Mouse (Mus musculus) intestine, embryonic 14.5 days (tissue): ENCODE measurements around the gene Farp2. TPM values are rescaled to one million over a fixed set of nuclear protein-coding genes. Genes with fewer than 3 reads are reported as not detected.

ENCODE experiments used
- ATAC-seq: fragments of 200-750 bp; cut with Nextera tagmentation; replicated peaks from 2 replicates; pipeline ENCODE4 v1.8.0; 2017; ENCODE audit warnings: low read depth, moderate number of reproducible peaks, moderate TSS enrichment, moderate library complexity; ENCODE audit not compliant: low FRiP score, low TSS enrichment
- DNase-seq: peaks from one replicate; pipeline ENCODE4 v3.0.0-alpha.2; 2018; ENCODE audit warnings: low spot score
- H3K27ac ChIP-seq: fragments of 300-500 bp; sonication (generic); 2 replicates; pipeline ENCODE4 v1.5.1; 2014; ENCODE audit warnings: low read depth, mild to moderate bottlenecking, control low read depth
- H3K27me3 ChIP-seq: fragments of 300-500 bp; sonication (generic); replicated peaks from 2 replicates; pipeline ENCODE4 v1.6.1; 2014; ENCODE audit warnings: low read length, control low read depth; ENCODE audit not compliant: control insufficient read depth, insufficient read depth
- H3K36me3 ChIP-seq: fragments of 300-500 bp; sonication (generic); 2 replicates; pipeline ENCODE4 v1.6.1; 2014; ENCODE audit warnings: low read length, control low read depth; ENCODE audit not compliant: control insufficient read depth, insufficient read depth
- H3K4me1 ChIP-seq: fragments of 300-500 bp; sonication (generic); replicated peaks from 2 replicates; pipeline ENCODE4 v1.6.1; 2014; ENCODE audit warnings: low read length, control low read depth, mixed read lengths; ENCODE audit not compliant: control insufficient read depth, insufficient read depth
- H3K4me2 ChIP-seq: fragments of 300-500 bp; sonication (generic); 2 replicates; pipeline ENCODE4 v1.6.1; 2014; ENCODE audit warnings: low read length
- H3K4me3 ChIP-seq: fragments of 300-500 bp; sonication (generic); 2 replicates; pipeline ENCODE4 v1.5.1; 2014; ENCODE audit warnings: low read depth, low read length, control low read depth, mixed read lengths
- H3K9ac ChIP-seq: fragments of 300-500 bp; sonication (generic); 2 replicates; pipeline ENCODE4 v1.6.1; 2014; ENCODE audit warnings: mild to moderate bottlenecking, low read length
- H3K9me3 ChIP-seq: fragments of 300-500 bp; sonication (generic); 2 replicates; pipeline ENCODE4 v1.6.1; 2016; ENCODE audit warnings: low read length, control low read depth; ENCODE audit not compliant: control insufficient read depth
- WGBS: fragments of 180-500 bp; shearing (Covaris S2); extraction: QIAGEN DNeasy Blood & Tissue Kit; methylation state at CpG from one replicate; pipeline ENCODE4 v1.1.7; 2014; 5-methylcytosine and 5-hydroxymethylcytosine counted together
- polyA plus RNA-seq: library from polyadenylated mRNA; unstranded; fragments of >200 nt; fragmentation: Nextera tagmentation; extraction: Ambion mirVana; gene quantifications from 2 replicates; pipeline ENCODE4 v1.2.1, GENCODE M21; 2014

Gene Farp2
- polyA plus RNA-seq, 1 experiment from 2014 or later: 7.2 TPM

DNA sequence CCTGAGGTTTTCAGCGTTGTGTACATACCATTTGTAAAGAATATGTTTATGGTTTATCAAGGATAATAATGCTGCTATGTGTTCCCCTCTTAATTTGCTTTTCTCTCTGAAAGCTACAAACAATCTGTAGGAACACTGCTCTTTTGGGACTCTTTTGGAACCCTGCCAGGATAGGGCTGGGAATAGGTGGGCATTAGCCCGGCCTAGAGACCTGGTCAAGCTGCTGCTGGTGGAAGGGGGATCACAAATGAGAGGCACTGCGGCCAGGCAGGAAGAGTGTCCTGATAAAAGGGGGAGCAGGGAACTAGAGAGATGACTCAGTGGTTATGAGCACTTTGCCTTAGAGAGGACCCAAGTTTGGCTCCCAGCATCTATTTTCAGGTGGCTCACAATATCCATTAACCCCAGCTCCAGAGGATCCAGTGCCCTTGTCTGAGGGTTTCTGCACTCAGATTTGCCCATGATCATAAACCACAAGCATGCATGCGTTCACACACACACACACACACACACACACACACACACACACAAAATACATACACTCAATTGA is 96.9 kb downstream of the Farp2 start:
- no peaks in the 10 kb centered on the region for H3K27me3 ChIP-seq
- no peaks in the 10 kb centered on the region for H3K4me1 ChIP-seq
- H3K9me3 ChIP-seq: no peaks in the 10 kb centered on the region
- no peak overlapping the region for H3K27ac ChIP-seq
- no peak for ATAC-seq
- DNase-seq: no peak
- H3K36me3 ChIP-seq: no peaks in the 10 kb centered on the region
- H3K4me3 ChIP-seq: no peak overlapping the region
- no peak overlapping the region for H3K9ac ChIP-seq
- no peak overlapping the region for H3K4me2 ChIP-seq
- WGBS: 80% methylated on average over 4 of the region's 4 CpGs

GRCm38 (mm10) chr1:93609762-93610161 is 97.9 kb downstream of the Farp2 start:
- H3K4me2 ChIP-seq: no peak overlapping the region
- no peaks in the 10 kb centered on the region for H3K36me3 ChIP-seq
- H3K27me3 ChIP-seq: no peaks in the 10 kb centered on the region
- H3K9me3 ChIP-seq: no peaks in the 10 kb centered on the region
- H3K4me3 ChIP-seq: no peak overlapping the region
- 83% methylated on average over 8 of the region's 8 CpGs for WGBS
- no peak overlapping the region for H3K27ac ChIP-seq
- ATAC-seq (no peak), DNase-seq (no peak)
- H3K4me1 ChIP-seq: no peaks in the 10 kb centered on the region
- no peak overlapping the region for H3K9ac ChIP-seq

GRCm38 (mm10) chr1:93618059-93618748 is 106.3 kb downstream of the Farp2 start:
- Histone ChIP-seq H3K27me3 (no peaks in the 10 kb centered on the region), H3K27ac (no peak overlapping the region), H3K4me1 (no peaks in the 10 kb centered on the region), H3K9ac (no peak overlapping the region), H3K4me3 (no peak overlapping the region), H3K36me3 (peaks cover 35% of the 10 kb centered on the region), H3K9me3 (no peaks in the 10 kb centered on the region), H3K4me2 (no peak overlapping the region)
- ATAC-seq (no peak), DNase-seq (no peak)
- WGBS: 89% methylated on average over 4 of the region's 4 CpGs

GRCm38 (mm10) chr1:93618948-93619347 is 107.1 kb downstream of the Farp2 start:
- Histone ChIP-seq H3K4me1 (no peaks in the 10 kb centered on the region), H3K9me3 (no peaks in the 10 kb centered on the region), H3K4me2 (no peak overlapping the region), H3K27me3 (no peaks in the 10 kb centered on the region), H3K36me3 (peaks cover 42% of the 10 kb centered on the region), H3K27ac (no peak overlapping the region), H3K4me3 (no peak overlapping the region), H3K9ac (no peak overlapping the region)
- 61% methylated on average over 5 of the region's 5 CpGs for WGBS
- no peak for DNase-seq
- ATAC-seq: 0 out of 2 replicates have a peak, but pooled peaks have one; percentile 32

- ATAC-seq: no peak
- no peaks in the 10 kb centered on the region for H3K27me3 ChIP-seq
- no peak overlapping the region for H3K27ac ChIP-seq
- WGBS: 67% methylated on average over 1 of the region's 1 CpGs
- no peaks in the 10 kb centered on the region for H3K9me3 ChIP-seq
- H3K4me2 ChIP-seq: no peak overlapping the region
- H3K36me3 ChIP-seq: peaks cover 97% of the 10 kb centered on the region
- no peaks in the 10 kb centered on the region for H3K4me1 ChIP-seq
- no peak overlapping the region for H3K9ac ChIP-seq
- no peak overlapping the region for H3K4me3 ChIP-seq
- no peak for DNase-seq
Measured at GRCm38 (mm10) chr1:93624502-93624901, 112.6 kb downstream of the Farp2 start.

DNA sequence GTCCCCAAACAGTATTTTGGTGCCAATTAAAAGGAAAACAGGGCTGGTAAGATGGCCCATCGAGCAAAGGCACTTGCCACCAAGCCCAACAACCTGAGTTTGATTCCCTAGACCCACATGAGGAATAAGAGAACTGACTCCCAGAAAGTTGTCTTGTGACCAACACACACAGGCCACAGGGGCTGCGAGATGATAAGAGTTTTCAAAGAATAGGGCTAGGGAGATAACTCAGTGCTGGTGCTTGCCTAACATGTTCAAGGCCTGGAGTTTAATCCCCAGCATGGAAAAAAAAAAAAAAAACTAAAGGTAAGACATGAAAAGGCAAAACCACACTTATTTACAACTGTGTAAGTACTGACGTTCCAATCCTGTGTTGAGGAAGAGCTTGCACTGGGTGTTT is 118.9 kb downstream of the Farp2 start:
- ATAC-seq: no peak
- Histone ChIP-seq H3K9me3 (no peaks in the 10 kb centered on the region), H3K4me1 (peaks cover 9% of the 10 kb centered on the region; the same call in 1 of the 2 replicates), H3K36me3 (peaks cover 50% of the 10 kb centered on the region), H3K9ac (no peak overlapping the region), H3K4me3 (no peak overlapping the region), H3K27me3 (no peaks in the 10 kb centered on the region), H3K4me2 (no peak overlapping the region), H3K27ac (no peak overlapping the region)
- 78% methylated on average over 3 of the region's 3 CpGs for WGBS
- DNase-seq: no peak

- DNase-seq (no peak), ATAC-seq (no peak)
- Histone ChIP-seq H3K27me3 (no peaks in the 10 kb centered on the region), H3K4me2 (no peak overlapping the region), H3K9me3 (no peaks in the 10 kb centered on the region), H3K36me3 (peaks cover 31% of the 10 kb centered on the region), H3K9ac (no peak overlapping the region), H3K4me3 (no peak overlapping the region), H3K4me1 (peaks cover 9% of the 10 kb centered on the region; the same call in 1 of the 2 replicates), H3K27ac (no peak overlapping the region)
- 99% methylated on average over 3 of the region's 3 CpGs for WGBS
Measured at GRCm38 (mm10) chr1:93632723-93633122, 120.8 kb downstream of the Farp2 start.

GRCm38 (mm10) chr1:93634481-93634891 is 122.6 kb downstream of the Farp2 start:
- H3K4me1 ChIP-seq: peaks cover 9% of the 10 kb centered on the region; the same call in 1 of the 2 replicates
- no peaks in the 10 kb centered on the region for H3K27me3 ChIP-seq
- H3K9me3 ChIP-seq: no peaks in the 10 kb centered on the region
- H3K4me3 ChIP-seq: peak overlapping the region; percentile 91
- H3K27ac ChIP-seq: peak overlapping the region; percentile 83
- WGBS: 2% methylated on average over 6 of the region's 6 CpGs
- DNase-seq (peak; percentile 62), ATAC-seq (no peak)
- peak overlapping the region; percentile 90 for H3K4me2 ChIP-seq
- peaks cover 14% of the 10 kb centered on the region for H3K36me3 ChIP-seq
- H3K9ac ChIP-seq: peak overlapping the region; percentile 91
